8 mouse cellular contexts compared by ENCODE assay signal in the genomic region with DNA sequence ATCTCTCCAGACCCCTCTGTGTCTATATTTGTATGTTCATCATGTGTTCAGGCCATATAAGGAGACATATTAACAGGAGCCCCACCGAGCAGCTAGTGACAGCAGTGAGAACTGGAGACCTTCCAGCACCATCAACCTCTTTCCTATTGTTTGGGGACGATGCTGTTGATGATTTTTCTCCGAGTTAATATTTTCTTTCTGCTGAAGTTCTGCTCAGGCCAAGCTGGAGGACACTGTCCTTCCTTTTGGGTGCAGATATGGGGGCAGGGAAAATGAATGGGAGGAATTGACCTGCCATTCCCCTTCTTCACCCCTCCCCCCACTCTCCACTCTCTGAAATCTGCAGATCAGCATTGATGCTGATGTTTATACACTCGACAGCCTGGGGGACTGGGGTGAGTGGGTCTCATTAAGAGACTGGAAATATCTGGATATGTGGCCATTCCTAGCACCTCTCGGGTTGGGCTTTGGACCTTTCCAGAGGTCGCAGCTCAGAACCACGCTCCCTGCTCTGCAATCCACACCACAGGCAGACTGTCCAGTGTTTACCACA.
A peak's percentile ranks its signal among the peaks of the same experiment; 100 is the strongest.
DNase-seq lines count a peak whose midpoint lies in the region; ATAC-seq lines count a peak whose summit lies in the region.

No protein-coding gene starts in this region.

- H3K36me3 ChIP-seq in heart, embryonic 15.5 days, result peaks cover 22% of the 10 kb centered on the region
- H3K36me3 ChIP-seq in neural tube, embryonic 12.5 days, result peaks cover 5% of the 10 kb centered on the region

- H3K4me2 ChIP-seq in heart, embryonic 15.5 days, result peak overlapping the region; percentile 33
- H3K4me2 ChIP-seq in neural tube, embryonic 12.5 days (replicated peaks), result no peak overlapping the region

- H3K9ac ChIP-seq in heart, embryonic 15.5 days, result no peak overlapping the region
- no peak overlapping the region; the same call in 1 of the 2 replicates for H3K9ac ChIP-seq in neural tube, embryonic 12.5 days

- WGBS in heart, embryonic 15.5 days, result 20% methylated on average over 7 of the region's 7 CpGs
- WGBS in neural tube, embryonic 12.5 days, result 66% methylated on average over 7 of the region's 7 CpGs

- H3K4me3 ChIP-seq in heart, embryonic 15.5 days, result no peak overlapping the region
- no peak overlapping the region for H3K4me3 ChIP-seq in neural tube, embryonic 12.5 days

- peak; percentile 58 for ATAC-seq in heart, embryonic 15.5 days (replicated peaks; ENCODE audit: insufficient number of reproducible peaks, insufficient read depth, low FRiP score, low read depth)
- no peak for ATAC-seq in neural tube, embryonic 12.5 days (ENCODE audit: low FRiP score, low read depth)

- peaks cover 66% of the 10 kb centered on the region for H3K4me1 ChIP-seq in heart, embryonic 15.5 days (replicated peaks)
- H3K4me1 ChIP-seq in neural tube, embryonic 12.5 days, result peaks cover 34% of the 10 kb centered on the region

- no peaks in the 10 kb centered on the region for H3K9me3 ChIP-seq in heart, embryonic 15.5 days (replicated peaks)
- H3K9me3 ChIP-seq in neural tube, embryonic 12.5 days, result peaks cover 2% of the 10 kb centered on the region; the same call in 1 of the 2 replicates

- peak overlapping the region; percentile 97 for H3K27ac ChIP-seq in heart, embryonic 15.5 days
- H3K27ac ChIP-seq in neural tube, embryonic 12.5 days, result peak overlapping the region; percentile 81

- DNase-seq in layer of hippocampus, adult 11-12 months (ENCODE audit: low spot score), result peak; percentile 37
- DNase-seq in layer of hippocampus, adult 8-10 months (ENCODE audit: low spot score in 2 of 2), result no peak
- peak; percentile 80 for DNase-seq in kidney, postnatal 14 days
- no peak for DNase-seq in cerebellum, postnatal 36 days
- no peak for DNase-seq in gastrocnemius, adult 8-10 months (ENCODE audit: low spot score in 2 of 2)
- no peak for DNase-seq in spleen, adult 12 weeks (ENCODE audit: low spot score)

- no peaks in the 10 kb centered on the region for H3K27me3 ChIP-seq in heart, embryonic 15.5 days
- H3K27me3 ChIP-seq in neural tube, embryonic 12.5 days (replicated peaks), result no peaks in the 10 kb centered on the region

Comparison
In these comparisons a context has a peak if more than half of its experiments do, and no peak if none do; other contexts are left out.
1. DNase-seq: peak in layer of hippocampus, adult 11-12 months (single experiment) and kidney, postnatal 14 days (single experiment); none in layer of hippocampus, adult 8-10 months (0 of 2), cerebellum, postnatal 36 days (0 of 2), gastrocnemius, adult 8-10 months (0 of 2) and spleen, adult 12 weeks (single experiment).